Mouse (Mus musculus) testis, adult 2 months (tissue): Measurements from ENCODE around the gene Khsrp. TPM values are rescaled to one million over a fixed set of nuclear protein-coding genes. Genes with fewer than 3 reads are reported as not detected.
A peak's percentile ranks its signal among the peaks of the same experiment; 100 is the strongest.

Experiments
- H3K27ac ChIP-seq: fragments of 200-500 bp; 2 replicates; pipeline ENCODE4 v1.5.1; 2012; ENCODE audit warnings: low read depth, low read length; ENCODE audit not compliant: control insufficient read depth, insufficient read depth
- H3K27me3 ChIP-seq: fragments of 200-500 bp; 2 replicates; pipeline ENCODE4 v1.6.1; 2012; ENCODE audit warnings: mild to moderate bottlenecking, low read length, moderate library complexity; ENCODE audit not compliant: control insufficient read depth, insufficient read depth
- H3K36me3 ChIP-seq: fragments of 200-500 bp; 2 replicates; pipeline ENCODE4 v1.6.1; 2012; ENCODE audit warnings: mild to moderate bottlenecking, low read length; ENCODE audit not compliant: control insufficient read depth, insufficient read depth
- H3K4me1 ChIP-seq: fragments of 200-500 bp; 2 replicates; pipeline ENCODE4 v1.6.1; 2012; ENCODE audit warnings: low read length; ENCODE audit not compliant: control insufficient read depth, insufficient read depth
- H3K4me3 ChIP-seq: fragments of 200-500 bp; 2 replicates; pipeline ENCODE4 v1.5.1; 2012; ENCODE audit warnings: low read depth, mild to moderate bottlenecking, low read length, moderate library complexity, mixed read lengths; ENCODE audit not compliant: control insufficient read depth
- CTCF ChIP-seq: fragments of 200-500 bp; IDR thresholded peaks from 2 replicates; pipeline ENCODE4 v1.5.1; 2012; ENCODE audit warnings: low read depth, mild to moderate bottlenecking, inconsistent platforms, low read length, moderate library complexity; ENCODE audit not compliant: control insufficient read depth, insufficient read depth, insufficient replicate concordance
- POLR2A ChIP-seq: fragments of 200-500 bp; IDR thresholded peaks from 2 replicates; pipeline ENCODE4 v1.6.1; 2012; ENCODE audit warnings: low read depth, mild to moderate bottlenecking, inconsistent platforms, low read length, moderate library complexity; ENCODE audit not compliant: control insufficient read depth
- polyA plus RNA-seq: library from polyadenylated mRNA; depleted of rRNA; stranded (reverse); fragments of >200 nt; gene quantifications from 2 replicates; pipeline ENCODE4 v1.2.3, GENCODE M21; 2012

Khsrp gene
- polyA plus RNA-seq, 1 experiment, result 45.2 TPM

GRCm38 (mm10) chr17:57007137-57007905 lies 24.0 kb downstream of the Khsrp start:
- peaks cover 5% of the 10 kb centered on the region for H3K4me1 ChIP-seq
- H3K36me3 ChIP-seq, result no peaks in the 10 kb centered on the region; the same call in 1 of the 2 replicates
- H3K27ac ChIP-seq, result no peak overlapping the region
- H3K4me3 ChIP-seq, result no peak overlapping the region
- TF ChIP-seq CTCF, result peak; percentile 30; the same call in 1 of the 2 replicates
- TF ChIP-seq POLR2A, result no peak
- H3K27me3 ChIP-seq, result no peaks in the 10 kb centered on the region

GRCm38 (mm10) chr17:57003994-57004393 lies 27.3 kb downstream of the Khsrp start:
- Histone ChIP-seq H3K4me3 (no peak overlapping the region), H3K4me1 (no peaks in the 10 kb centered on the region), H3K27me3 (no peaks in the 10 kb centered on the region), H3K36me3 (no peaks in the 10 kb centered on the region), H3K27ac (no peak overlapping the region)
- no peak for TF ChIP-seq CTCF
- TF ChIP-seq POLR2A, result no peak

- Histone ChIP-seq H3K36me3 (no peaks in the 10 kb centered on the region), H3K27ac (no peak overlapping the region), H3K4me1 (peaks cover 8% of the 10 kb centered on the region), H3K4me3 (no peak overlapping the region), H3K27me3 (no peaks in the 10 kb centered on the region)
- TF ChIP-seq CTCF (no peak), POLR2A (no peak)
Measured at GRCm38 (mm10) chr17:57001228-57001627, 30.1 kb downstream of the Khsrp start.

- TF ChIP-seq POLR2A, result no peak
- TF ChIP-seq CTCF, result no peak
- no peak within 1 kb of the TSS for H3K27ac ChIP-seq
- no peak within 1 kb of the TSS for H3K4me3 ChIP-seq
- peaks cover 8% of the 10 kb centered on the region for H3K4me1 ChIP-seq
- H3K27me3 ChIP-seq, result no peaks in the 10 kb centered on the region
- no peaks in the 10 kb centered on the region for H3K36me3 ChIP-seq
Measured at GRCm38 (mm10) chr17:56999968-57000609, 31.2 kb downstream of the Khsrp start, which contains the start of gene Pspn. Gene Pspn (minus strand): TSS chr17:57000018.

- H3K36me3 ChIP-seq, result no peaks in the 10 kb centered on the region
- no peak overlapping the region for H3K4me3 ChIP-seq
- TF ChIP-seq CTCF (no peak), POLR2A (no peak)
- no peaks in the 10 kb centered on the region for H3K27me3 ChIP-seq
- no peak overlapping the region for H3K27ac ChIP-seq
- peaks cover 8% of the 10 kb centered on the region for H3K4me1 ChIP-seq
Measured at GRCm38 (mm10) chr17:56999414-56999813, 31.9 kb downstream of the Khsrp start.

- Histone ChIP-seq H3K27ac (peak within 1 kb of the TSS; percentile 73), H3K4me3 (peak within 1 kb of the TSS; percentile 91), H3K36me3 (no peaks in the 10 kb centered on the region), H3K27me3 (no peaks in the 10 kb centered on the region), H3K4me1 (peaks cover 8% of the 10 kb centered on the region)
- TF ChIP-seq CTCF (peak; percentile 45; the same call in 1 of the 2 replicates), POLR2A (peak; percentile 44; the same call in 1 of the 2 replicates)
Measured at GRCm38 (mm10) chr17:56997029-56997667, 34.2 kb downstream of the Khsrp start, which contains the start of gene Alkbh7. Gene Alkbh7 (plus strand): TSS chr17:56997339.

GRCm38 (mm10) chr17:56996506-56996905 lies 34.8 kb downstream of the Khsrp start:
- no peaks in the 10 kb centered on the region for H3K36me3 ChIP-seq
- H3K27me3 ChIP-seq, result no peaks in the 10 kb centered on the region
- TF ChIP-seq POLR2A (no peak), CTCF (no peak)
- no peak overlapping the region for H3K4me3 ChIP-seq
- no peak overlapping the region for H3K27ac ChIP-seq
- H3K4me1 ChIP-seq, result peaks cover 8% of the 10 kb centered on the region
